Mouse (Mus musculus): ENCODE results near the gene S100a13.

DNA sequence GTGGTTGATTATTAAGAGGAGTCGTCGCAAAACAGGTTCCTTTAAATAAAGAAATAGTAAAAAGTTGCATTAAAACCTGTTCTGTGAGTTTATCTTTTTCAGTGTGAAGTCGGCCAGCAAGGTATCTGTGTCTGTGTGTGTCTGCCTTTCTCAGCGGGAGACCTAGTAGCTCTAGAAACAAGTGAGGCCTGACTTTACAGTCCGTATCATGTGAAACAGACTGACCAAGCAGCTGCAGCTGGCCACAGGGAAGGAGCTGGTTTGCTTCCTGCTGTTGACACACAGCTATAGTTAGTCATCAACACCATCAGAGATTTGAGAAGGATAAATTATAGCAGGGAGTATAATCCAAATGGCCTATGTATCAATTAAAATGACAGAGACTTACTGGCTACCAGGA, 17.5 kb downstream of the S100a13 start:
- no peak for TF ChIP-seq CTCF (IDR thresholded peaks at IDR 0.05; ENCODE audit: low read depth)
- TF ChIP-seq EP300 (IDR thresholded peaks at IDR 0.05; ENCODE audit: low read depth): no peak

Measured in liver, postnatal 0 days (tissue).